Mouse (Mus musculus) layer of hippocampus, adult 2 months (tissue): ENCODE measurements around the gene 1810009A15Rik. TPM values are rescaled to one million over a fixed set of nuclear protein-coding genes. Genes with fewer than 3 reads are reported as not detected.

Experiments
- DNase-seq, 2 experiments: peaks; one replicate each; pipeline ENCODE4 v3.0.0; 2022; ENCODE audit warnings: low spot score in 2 of 2
- H3K27ac ChIP-seq: fragments of 200-600 bp; 2 replicates; pipeline ENCODE4 v1.8.1; 2022
- H3K4me3 ChIP-seq: fragments of 200-600 bp; 2 replicates; pipeline ENCODE4 v1.8.1; 2022; ENCODE audit warnings: mild to moderate bottlenecking
- CTCF ChIP-seq: fragments of 200-600 bp; conservative IDR thresholded peaks from 2 replicates; pipeline ENCODE4 v1.8.1; 2022; ENCODE audit warnings: antibody characterized with exemption, mild to moderate bottlenecking, moderate library complexity
- long read RNA-seq, 2 experiments: library from polyadenylated mRNA; stranded (forward); transcript quantifications; one replicate each; pipeline ENCODE4 v2.0.0; 2021; ENCODE audit warnings: borderline mapping rate in 2 of 2
- total RNA-seq, 2 experiments: library from RNA; stranded (reverse); gene quantifications; 2 replicates each; pipeline ENCODE4 v1.2.3; 2021

Gene 1810009A15Rik
- total RNA-seq: 10 to 100 TPM; 25.3 to 30.0 TPM
- long read RNA-seq, experiment 1, transcript 1810009A15Rik-201 (4 exons, 806 nt): major isoform, 14 of 16 reads
- long read RNA-seq, experiment 1, partial matches to known transcripts: 0 of 16 reads
- long read RNA-seq, experiment 1, other reads (novel, unspliced or antisense): 0 of 16 reads
- long read RNA-seq, experiment 2, transcript 1810009A15Rik-201 (4 exons, 806 nt): major isoform, 32 of 34 reads
- long read RNA-seq, experiment 2, partial matches to known transcripts: 0 of 34 reads
- long read RNA-seq, experiment 2, other reads (novel, unspliced or antisense): 0 of 34 reads

GRCm38 (mm10) chr19:8888511-8889385, at the start of gene 1810009A15Rik, which contains the start of gene Gm49416:
TSS of gene 1810009A15Rik (plus strand) at chr19:8888853.
TSS of gene Gm49416 (plus strand) at chr19:8888926.
- Histone ChIP-seq H3K27ac (peak within 1 kb of the TSS; percentile 94), H3K4me3 (peak within 1 kb of the TSS; percentile 64)
- peak; percentile 94 to 95 for DNase-seq
- no peak for TF ChIP-seq CTCF

GRCm38 (mm10) chr19:8839103-8839907, 49.3 kb upstream of the 1810009A15Rik start, which contains the start of gene Gng3:
TSS of gene Gng3 (minus strand) at chr19:8839194.
- Histone ChIP-seq H3K4me3 (peak within 1 kb of the TSS; percentile 80), H3K27ac (peak within 1 kb of the TSS; percentile 97)
- TF ChIP-seq CTCF: no peak
- peak; percentile 74 to 88 for DNase-seq

GRCm38 (mm10) chr19:8839908-8840791, 48.5 kb upstream of the 1810009A15Rik start:
- Histone ChIP-seq H3K4me3 (peak overlapping the region; percentile 80), H3K27ac (peak overlapping the region; percentile 97)
- TF ChIP-seq CTCF: no peak
- peak; percentile 64 to 80 for DNase-seq

GRCm38 (mm10) chr19:8841012-8841411, 47.6 kb upstream of the 1810009A15Rik start:
- DNase-seq: no peak
- Histone ChIP-seq H3K27ac (peak overlapping the region; percentile 97; the same call in 1 of the 2 replicates), H3K4me3 (peak overlapping the region; percentile 80)
- TF ChIP-seq CTCF: no peak

- DNase-seq: no peak
- Histone ChIP-seq H3K4me3 (no peak overlapping the region), H3K27ac (no peak overlapping the region)
- TF ChIP-seq CTCF: no peak
Observed at GRCm38 (mm10) chr19:8842961-8843360, 45.7 kb upstream of the 1810009A15Rik start.

GRCm38 (mm10) chr19:8844371-8845129, 44.1 kb upstream of the 1810009A15Rik start:
- no peak overlapping the region for H3K4me3 ChIP-seq
- peak; percentile 87 for TF ChIP-seq CTCF
- DNase-seq: peak; percentile 68 to 89

GRCm38 (mm10) chr19:8848356-8848755, 40.3 kb upstream of the 1810009A15Rik start:
- Histone ChIP-seq H3K4me3 (no peak overlapping the region), H3K27ac (no peak overlapping the region)
- TF ChIP-seq CTCF: no peak
- no peak for DNase-seq

More at GRCm38 (mm10) chr19:8844371-8845129, 44.1 kb upstream of the 1810009A15Rik start:
- no peak overlapping the region for H3K27ac ChIP-seq

GRCm38 (mm10) chr19:8850402-8850901, 38.2 kb upstream of the 1810009A15Rik start, which contains the start of gene Lrrn4cl:
TSS of gene Lrrn4cl (plus strand) at chr19:8850768.
- Histone ChIP-seq H3K27ac (no peak within 1 kb of the TSS), H3K4me3 (no peak within 1 kb of the TSS)
- DNase-seq: no peak
- no peak for TF ChIP-seq CTCF

GRCm38 (mm10) chr19:8851639-8852038, 37.0 kb upstream of the 1810009A15Rik start:
- TF ChIP-seq CTCF: no peak
- Histone ChIP-seq H3K4me3 (no peak overlapping the region), H3K27ac (no peak overlapping the region)
- no peak for DNase-seq

GRCm38 (mm10) chr19:8852236-8852928, 36.3 kb upstream of the 1810009A15Rik start:
- Histone ChIP-seq H3K27ac (no peak overlapping the region), H3K4me3 (no peak overlapping the region)
- DNase-seq: no peak
- no peak for TF ChIP-seq CTCF
